ENCODE assay signal across 24 mouse cellular contexts in the genomic region with DNA sequence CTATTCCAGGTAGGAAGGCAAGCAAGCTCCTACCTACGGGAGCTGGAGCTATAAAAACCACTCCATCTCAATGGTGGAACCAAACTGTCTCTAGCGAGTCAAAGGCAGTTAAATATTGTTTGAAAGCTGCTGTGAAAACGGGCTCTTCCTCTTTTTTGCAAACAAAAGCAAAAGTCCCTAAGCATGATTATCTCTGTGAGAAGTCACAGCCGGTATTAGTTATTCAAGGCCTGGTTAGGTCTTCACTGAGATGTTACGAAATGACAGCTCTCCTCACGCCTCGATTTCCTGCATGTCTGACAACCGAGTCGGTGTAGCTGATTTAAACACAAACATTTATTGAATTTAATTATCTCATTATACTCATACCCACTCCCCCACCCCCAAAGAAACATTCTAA. TPM values are rescaled to one million over a fixed set of nuclear protein-coding genes. Genes with fewer than 3 reads are reported as not detected.
A peak's percentile ranks its signal among the peaks of the same experiment; 100 is the strongest.
DNase-seq lines count a peak whose midpoint lies in the region; ATAC-seq lines count a peak whose summit lies in the region.
"Had no signal": no experiment of that assay in that cellular context is flagged by ENCODE, and none has a peak within 500 bp of the region (broad histone marks: within the 10 kb centered on the region; RNA-seq: fewer than 3 reads in every experiment).

No protein-coding gene starts in this region.

- peak; percentile 14 for ATAC-seq in activated CD4-positive, CD25-positive, alpha-beta regulatory T cell, adult 4 months
- ATAC-seq: forebrain, embryonic 14.5 days; intestine, postnatal 0 days; midbrain, embryonic 16.5 days; Patski had no signal

- peak; percentile 14 for DNase-seq in A20 (ENCODE audit: low read depth, low spot score)
- peak; percentile 44 for DNase-seq in CD4-positive, CD25-positive, alpha-beta regulatory T cell, adult 2 months (ENCODE audit: low read depth, low spot score)
- peak; percentile 58 for DNase-seq in naive thymus-derived CD4-positive, alpha-beta T cell, adult 2 months (ENCODE audit: low read depth)
- DNase-seq in layer of hippocampus, adult 9-10 months (ENCODE audit: low spot score): no peak
- DNase-seq in thymus, postnatal 10 days (ENCODE audit: low spot score in 2 of 2): no peak
- DNase-seq in heart, postnatal 25 days (ENCODE audit: low spot score): no peak
- DNase-seq: adrenal gland, postnatal 25 days; cerebellum, adult 2 months; cerebellum, postnatal 25 days; gastrocnemius, postnatal 14 days; heart, adult 11 months; heart, postnatal 4 days; kidney, adult 9 months; kidney, postnatal 14 days; lung, postnatal 14 days; retina, postnatal 1 day; right cerebral cortex, postnatal 25 days; thymus, adult 2 months; thymus, postnatal 4 days had no signal

- intact Hi-C loops in heart, postnatal 25 days (cut with DNase I): no loop called here

RNA-seq across cellular contexts. Expression of gene Satb1, which starts 48.2 kb away (rescaled TPM):
- polyA plus RNA-seq in activated CD4-positive, CD25-positive, alpha-beta regulatory T cell, adult 4 months (2017; shearing (Covaris generic)): 10 to 100 TPM; 41.0 to 63.4 TPM
- 10 to 100 TPM; 24.0 to 24.5 TPM for total RNA-seq in heart, postnatal 25 days (2021)

Comparison
In these comparisons a context has a peak if more than half of its experiments do, and no peak if none do; other contexts are left out.
1. DNase-seq: peak in A20 (single experiment), CD4-positive, CD25-positive, alpha-beta regulatory T cell, adult 2 months (single experiment) and naive thymus-derived CD4-positive, alpha-beta T cell, adult 2 months (single experiment); none in layer of hippocampus, adult 9-10 months (single experiment), thymus, postnatal 10 days (0 of 2) and heart, postnatal 25 days (single experiment).